Mouse (Mus musculus): ENCODE measurements at regions not wholly inside any gene's neighbourhood (a gene's known extent, or its start where the extent isn't known, plus 50 kb on each side); places are given as distances from the start of the nearest gene placed in this dataset.
"Not testable (repeated sequence)": the region's sequence is repeated elsewhere in the genome, so short reads cannot be mapped to it uniquely, and the experiment has no call there.

DNA sequence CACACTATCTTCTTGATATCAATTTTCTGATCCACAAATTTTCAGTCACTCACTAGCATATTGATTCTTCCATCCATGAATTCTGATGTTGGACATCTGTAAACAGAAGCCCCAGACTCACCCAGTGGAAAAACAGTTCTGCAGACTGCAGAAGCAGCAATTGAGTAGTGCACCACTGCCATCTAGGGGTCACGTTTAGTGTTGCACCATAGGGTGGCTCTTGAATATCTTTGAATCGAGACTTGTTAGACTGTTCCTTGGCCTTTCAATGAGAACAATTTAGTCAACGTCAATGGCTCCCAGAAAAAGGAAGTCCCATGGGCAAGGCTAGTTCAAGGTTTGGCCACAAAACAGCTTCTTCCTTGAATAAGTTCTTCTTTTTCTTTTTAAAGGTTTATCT lies 828.1 kb downstream of the Gm10330 start:
- H3K4me3 ChIP-seq; H3K4me1 ChIP-seq; H3K9ac ChIP-seq; H3K4me2 ChIP-seq; H3K27ac ChIP-seq (replicated peaks); ATAC-seq (ENCODE audit: extremely low read depth, insufficient number of reproducible peaks, low FRiP score, low TSS enrichment); H3K27me3 ChIP-seq (replicated peaks); H3K9me3 ChIP-seq; H3K36me3 ChIP-seq: not testable (repeated sequence)
- 47% methylated on average over 3 of the region's 3 CpGs for WGBS

DNA sequence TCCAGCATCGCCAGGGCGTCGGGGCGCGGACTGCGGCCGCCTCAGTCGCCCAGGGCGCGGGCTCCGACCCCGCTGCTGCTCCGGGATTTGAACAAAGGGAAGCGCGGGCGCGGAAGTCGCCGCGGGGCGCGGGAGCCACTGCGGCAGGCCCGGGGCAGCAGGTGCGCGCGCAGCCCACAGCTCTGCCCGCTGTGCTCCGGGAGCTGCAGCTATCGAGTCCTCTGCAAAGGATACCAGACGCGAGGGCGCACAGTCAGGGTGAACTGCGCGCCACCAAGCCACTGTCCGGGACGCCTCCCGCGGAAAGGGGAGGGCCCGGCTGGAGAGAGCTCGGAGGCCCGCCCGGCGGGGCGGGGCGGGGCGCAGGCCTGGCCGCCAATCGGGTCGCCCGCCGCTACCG lies 873.9 kb downstream of the Gm10330 start:
- H3K9ac ChIP-seq = peak overlapping the region; percentile 75
- peak overlapping the region; percentile 77 for H3K4me2 ChIP-seq
- H3K27me3 ChIP-seq (replicated peaks); H3K9me3 ChIP-seq; ATAC-seq (ENCODE audit: extremely low read depth, insufficient number of reproducible peaks, low FRiP score, low TSS enrichment); H3K27ac ChIP-seq (replicated peaks); H3K4me1 ChIP-seq; H3K36me3 ChIP-seq: not testable (repeated sequence)
- 1% methylated on average over 50 of the region's 53 CpGs for WGBS
- H3K4me3 ChIP-seq = peak overlapping the region; percentile 61

All from heart, embryonic 13.5 days (tissue).